Mouse (Mus musculus) limb, embryonic 10.5 days (tissue): ENCODE results near the gene Exosc6. TPM values are rescaled to one million over a fixed set of nuclear protein-coding genes. Genes with fewer than 3 reads are reported as not detected.
A peak's percentile ranks its signal among the peaks of the same experiment; 100 is the strongest.
"Not testable (repeated sequence)": the region's sequence is repeated elsewhere in the genome, so short reads cannot be mapped to it uniquely, and the experiment has no call there.

Source experiments
- DNase-seq: peaks from one replicate; pipeline ENCODE4 v3.0.0-alpha.2; 2017; ENCODE audit warnings: low spot score
- H3K27ac ChIP-seq: fragments of 300-500 bp; sonication (generic); 2 replicates; pipeline ENCODE4 v1.5.1; 2016; ENCODE audit warnings: mild to moderate bottlenecking
- H3K27me3 ChIP-seq: fragments of 300-500 bp; sonication (generic); 2 replicates; pipeline ENCODE4 v1.6.1; 2016; ENCODE audit warnings: low read depth, mild to moderate bottlenecking; ENCODE audit not compliant: poor library complexity, severe bottlenecking
- H3K36me3 ChIP-seq: fragments of 300-500 bp; sonication (generic); 2 replicates; pipeline ENCODE4 v1.6.1; 2016; ENCODE audit warnings: mild to moderate bottlenecking, moderate library complexity
- H3K4me1 ChIP-seq: fragments of 300-500 bp; sonication (generic); 2 replicates; pipeline ENCODE4 v1.6.1; 2016
- H3K4me3 ChIP-seq: fragments of 300-500 bp; sonication (generic); 2 replicates; pipeline ENCODE4 v1.5.1; 2016; ENCODE audit warnings: mild to moderate bottlenecking, moderate library complexity
- H3K9me3 ChIP-seq: fragments of 300-500 bp; sonication (generic); replicated peaks from 2 replicates; pipeline ENCODE4 v1.6.1; 2016; ENCODE audit warnings: mild to moderate bottlenecking
- WGBS: fragments of 180-500 bp; shearing (Covaris S2); methylation state at CpG from one replicate; pipeline ENCODE4 v1.1.7; 2016; 5-methylcytosine and 5-hydroxymethylcytosine counted together
- polyA plus RNA-seq: library from polyadenylated mRNA; unstranded; fragments of >200 nt; fragmentation: Nextera tagmentation; extraction: Ambion mirVana; gene quantifications from 2 replicates; pipeline ENCODE4 v1.2.1, GENCODE M21; 2016

Exosc6 gene
- 21.5 and 36.6 TPM in 2 replicates for polyA plus RNA-seq

DNA sequence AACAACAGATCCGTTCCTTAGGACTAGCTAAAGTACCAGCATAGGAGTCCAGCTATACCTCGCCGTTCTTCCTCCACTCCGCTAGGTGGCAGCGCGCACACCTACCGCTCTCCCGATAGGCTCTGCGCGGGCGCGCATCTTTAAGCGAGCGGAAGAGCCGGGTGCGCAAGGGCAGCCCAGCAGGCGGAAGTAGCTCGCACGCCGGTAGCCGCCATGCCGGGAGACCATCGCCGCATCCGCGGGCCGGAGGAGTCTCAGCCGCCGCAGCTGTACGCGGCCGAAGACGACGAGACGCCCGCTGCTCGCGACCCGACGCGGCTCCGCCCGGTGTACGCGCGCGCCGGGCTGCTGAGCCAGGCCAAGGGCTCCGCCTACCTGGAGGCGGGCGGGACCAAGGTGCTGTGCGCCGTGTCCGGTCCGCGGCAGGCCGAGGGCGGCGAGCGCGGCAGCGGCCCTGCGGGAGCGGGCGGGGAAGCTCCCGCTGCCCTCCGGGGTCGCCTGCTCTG is at the start of gene Exosc6:
Gene Exosc6 (plus strand): TSS at position 182 of the 506 bp plus-strand sequence.
- Histone ChIP-seq H3K27me3 (no peaks in the 10 kb centered on the region), H3K27ac (peak within 1 kb of the TSS; percentile 94), H3K9me3 (no peaks in the 10 kb centered on the region), H3K4me3 (peak within 1 kb of the TSS; percentile 98), H3K36me3 (peaks cover 75% of the 10 kb centered on the region), H3K4me1 (peaks cover 31% of the 10 kb centered on the region)
- peak; percentile 94 for DNase-seq
- WGBS: under 1% methylated on average over 68 of the region's 68 CpGs

DNA sequence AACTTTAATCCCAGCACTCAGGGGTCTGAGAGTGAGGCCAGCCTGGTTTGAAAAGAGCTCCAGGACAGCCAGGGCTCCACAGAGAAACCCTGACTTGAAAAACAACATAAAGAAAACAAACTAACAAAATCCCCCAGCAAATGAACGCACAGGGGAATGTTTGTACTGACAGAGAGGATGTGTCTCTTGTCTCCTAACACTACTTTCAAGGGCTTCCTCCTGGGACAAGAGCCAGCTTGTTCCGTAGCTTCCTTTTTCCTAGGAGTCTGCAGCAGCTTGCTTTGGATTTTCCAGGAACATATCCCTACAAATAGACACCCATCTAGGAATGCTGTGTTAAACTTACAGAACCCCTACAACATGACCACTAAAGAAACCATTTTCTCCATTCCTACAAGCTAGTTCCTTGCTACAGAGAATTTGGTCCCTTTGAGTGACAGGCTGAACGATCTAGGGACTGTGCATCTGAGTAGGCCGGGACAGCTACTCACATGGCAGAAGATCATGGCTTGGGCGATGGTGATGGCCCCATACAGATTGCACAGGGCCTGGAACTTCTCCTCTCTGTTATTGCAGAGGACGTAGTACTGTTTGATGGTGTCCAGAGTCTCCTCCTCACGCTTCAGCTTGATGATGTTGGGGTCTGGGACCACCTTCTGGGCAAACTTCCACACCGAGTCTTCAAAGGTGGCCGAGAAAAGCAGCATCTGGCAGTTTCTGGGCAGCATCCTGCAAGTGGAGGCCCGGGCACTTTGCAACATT is 45.7 kb upstream of the Exosc6 start:
- 92% methylated on average over 9 of the region's 10 CpGs for WGBS
- peaks cover 54% of the 10 kb centered on the region for H3K36me3 ChIP-seq
- not testable (repeated sequence) for DNase-seq, H3K27ac ChIP-seq, H3K9me3 ChIP-seq, H3K4me3 ChIP-seq, H3K27me3 ChIP-seq, H3K4me1 ChIP-seq

DNA sequence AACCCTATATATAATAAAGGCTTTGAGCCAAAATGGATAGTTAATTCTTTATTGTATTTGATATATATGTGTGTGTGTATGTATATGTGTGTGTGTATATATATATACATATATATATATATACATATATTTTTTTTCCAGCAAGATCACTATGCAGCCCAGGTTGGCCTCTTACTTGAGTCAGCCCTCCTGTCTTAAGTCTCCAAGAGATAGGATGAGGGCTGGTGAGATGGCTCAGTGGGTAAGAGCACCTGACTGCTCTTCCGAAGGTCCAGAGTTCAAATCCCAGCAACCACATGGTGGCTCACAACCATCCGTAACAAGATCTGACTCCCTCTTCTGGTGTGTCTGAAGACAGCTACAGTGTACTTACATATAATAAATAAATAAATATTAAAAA is 29.5 kb upstream of the Exosc6 start:
- H3K36me3 ChIP-seq, H3K9me3 ChIP-seq, H3K4me3 ChIP-seq, DNase-seq, H3K27me3 ChIP-seq, H3K4me1 ChIP-seq, H3K27ac ChIP-seq: not testable (repeated sequence)
- 95% methylated on average over 2 of the region's 2 CpGs for WGBS

- peak overlapping the region; percentile 72 for H3K4me3 ChIP-seq
Measured at GRCm38 (mm10) chr8:111027391-111027937, 28.7 kb upstream of the Exosc6 start.

GRCm38 (mm10) chr8:111029589-111029988 is 26.6 kb upstream of the Exosc6 start:
- H3K27me3 ChIP-seq: peaks cover 8% of the 10 kb centered on the region; the same call in 1 of the 2 replicates
- peaks cover 14% of the 10 kb centered on the region for H3K4me1 ChIP-seq
- no peak overlapping the region for H3K27ac ChIP-seq
- no peaks in the 10 kb centered on the region for H3K9me3 ChIP-seq
- no peak for DNase-seq
- no peaks in the 10 kb centered on the region for H3K36me3 ChIP-seq
- H3K4me3 ChIP-seq: no peak overlapping the region
- 56% methylated on average over 4 of the region's 4 CpGs for WGBS

More at GRCm38 (mm10) chr8:111027391-111027937, 28.7 kb upstream of the Exosc6 start:
- WGBS: under 1% methylated on average over 31 of the region's 31 CpGs
- H3K4me1 ChIP-seq: peaks cover 9% of the 10 kb centered on the region
- DNase-seq: peak; percentile 86
- H3K27me3 ChIP-seq: peaks cover 8% of the 10 kb centered on the region; the same call in 1 of the 2 replicates
- H3K36me3 ChIP-seq: no peaks in the 10 kb centered on the region
- no peaks in the 10 kb centered on the region for H3K9me3 ChIP-seq
- H3K27ac ChIP-seq: peak overlapping the region; percentile 84

GRCm38 (mm10) chr8:111030045-111030444 is 26.1 kb upstream of the Exosc6 start:
- WGBS: 83% methylated on average over 6 of the region's 6 CpGs
- no peak for DNase-seq

DNA sequence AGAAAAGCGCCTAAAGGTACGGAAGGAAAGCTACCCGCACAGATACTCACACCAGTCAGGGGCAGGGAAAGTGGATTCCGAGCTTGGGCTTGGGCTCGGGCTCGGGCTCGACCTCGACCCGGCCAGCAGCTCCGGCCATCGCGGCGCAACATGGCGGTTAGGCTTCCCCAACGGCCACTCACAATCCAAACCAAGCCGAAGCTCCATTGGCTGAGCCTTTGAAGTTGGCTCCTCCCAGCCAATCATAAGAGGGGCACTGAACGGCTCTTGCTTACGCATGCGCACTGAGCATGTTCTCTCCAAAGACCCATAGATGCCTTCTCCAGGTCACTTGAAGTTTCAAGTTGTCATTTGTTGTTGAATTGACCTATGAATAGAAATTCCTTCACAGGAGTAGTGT is 24.6 kb upstream of the Exosc6 start, which contains the start of gene Ddx19b:
Gene Ddx19b (minus strand): TSS at position 180 of the 400 bp plus-strand sequence.
- peaks cover 14% of the 10 kb centered on the region for H3K36me3 ChIP-seq
- 96% methylated on average over 19 of the region's 19 CpGs for WGBS
- H3K4me1 ChIP-seq: peaks cover 25% of the 10 kb centered on the region
- peaks cover 8% of the 10 kb centered on the region; the same call in 1 of the 2 replicates for H3K27me3 ChIP-seq
- H3K4me3 ChIP-seq: no peak within 1 kb of the TSS
- DNase-seq: no peak
- H3K9me3 ChIP-seq: no peaks in the 10 kb centered on the region
- no peak within 1 kb of the TSS for H3K27ac ChIP-seq

More at GRCm38 (mm10) chr8:111030045-111030444, 26.1 kb upstream of the Exosc6 start:
- Histone ChIP-seq H3K27me3 (peaks cover 8% of the 10 kb centered on the region; the same call in 1 of the 2 replicates), H3K4me1 (peaks cover 18% of the 10 kb centered on the region), H3K4me3 (no peak overlapping the region), H3K27ac (no peak overlapping the region), H3K9me3 (no peaks in the 10 kb centered on the region), H3K36me3 (no peaks in the 10 kb centered on the region)

GRCm38 (mm10) chr8:111032916-111033315 is 23.2 kb upstream of the Exosc6 start, which contains the start of gene Aars:
Gene Aars (plus strand): TSS chr8:111033144.
- Histone ChIP-seq H3K27me3 (peaks cover 8% of the 10 kb centered on the region; the same call in 1 of the 2 replicates), H3K27ac (peak within 1 kb of the TSS; percentile 94), H3K4me3 (peak within 1 kb of the TSS; percentile 86), H3K4me1 (peaks cover 16% of the 10 kb centered on the region), H3K36me3 (peaks cover 28% of the 10 kb centered on the region), H3K9me3 (no peaks in the 10 kb centered on the region)
- no peak for DNase-seq
- WGBS: 96% methylated on average over 7 of the region's 7 CpGs

DNA sequence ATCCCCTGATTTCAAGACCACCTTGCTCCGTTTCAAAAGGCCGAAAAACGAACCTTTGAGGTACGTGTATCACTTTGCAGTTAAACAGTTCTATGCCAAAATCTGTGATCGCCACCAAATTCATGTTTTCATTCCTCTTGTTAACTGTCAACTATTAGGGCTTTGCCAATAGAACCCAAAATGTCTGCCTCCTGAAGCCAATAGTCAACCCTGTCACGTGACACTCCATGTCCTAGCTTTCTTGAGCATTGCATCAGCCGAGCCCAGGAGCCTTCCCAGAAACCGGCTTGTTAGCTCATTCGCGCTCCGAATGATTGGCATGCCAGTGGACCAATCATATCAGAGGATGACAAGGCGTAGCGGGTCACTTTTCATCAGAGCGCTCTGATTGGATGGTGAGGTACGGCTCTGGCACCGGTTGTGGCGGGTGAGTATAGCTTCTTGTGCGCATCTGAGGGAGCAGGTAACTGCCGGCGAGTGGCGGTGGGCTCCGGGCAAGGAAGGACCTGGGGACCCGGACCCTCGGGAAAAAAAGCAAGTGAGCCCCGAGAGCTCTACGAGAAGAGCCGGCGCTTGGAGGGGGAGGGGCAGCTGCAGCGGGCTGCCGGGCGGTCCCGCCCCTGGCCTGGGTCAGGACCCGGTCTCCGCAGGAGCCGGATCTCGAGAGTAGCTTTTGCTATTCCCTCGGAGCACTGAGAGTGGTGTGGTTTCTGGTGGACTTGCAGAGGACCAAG is 22.5 kb upstream of the Exosc6 start:
- Histone ChIP-seq H3K36me3 (peaks cover 35% of the 10 kb centered on the region), H3K27me3 (peaks cover 8% of the 10 kb centered on the region; the same call in 1 of the 2 replicates), H3K27ac (peak overlapping the region; percentile 94), H3K4me1 (peaks cover 16% of the 10 kb centered on the region), H3K4me3 (peak overlapping the region; percentile 86), H3K9me3 (no peaks in the 10 kb centered on the region)
- 7% methylated on average over 37 of the region's 37 CpGs for WGBS
- DNase-seq: peak; percentile 92

GRCm38 (mm10) chr8:111034276-111034675 is 21.9 kb upstream of the Exosc6 start:
- Histone ChIP-seq H3K36me3 (peaks cover 41% of the 10 kb centered on the region), H3K9me3 (no peaks in the 10 kb centered on the region), H3K4me1 (peaks cover 16% of the 10 kb centered on the region), H3K27ac (peak overlapping the region; percentile 94), H3K4me3 (peak overlapping the region; percentile 86), H3K27me3 (peaks cover 8% of the 10 kb centered on the region; the same call in 1 of the 2 replicates)
- 23% methylated on average over 12 of the region's 12 CpGs for WGBS
- peak; percentile 53 for DNase-seq

- H3K9me3 ChIP-seq: no peaks in the 10 kb centered on the region
- no peak overlapping the region for H3K4me3 ChIP-seq
- H3K4me1 ChIP-seq: peaks cover 16% of the 10 kb centered on the region
- DNase-seq: no peak
- H3K36me3 ChIP-seq: peaks cover 65% of the 10 kb centered on the region
- H3K27me3 ChIP-seq: peaks cover 7% of the 10 kb centered on the region; the same call in 1 of the 2 replicates
- H3K27ac ChIP-seq: no peak overlapping the region
- WGBS: 96% methylated on average over 15 of the region's 15 CpGs
Measured at GRCm38 (mm10) chr8:111036591-111036990, 19.5 kb upstream of the Exosc6 start.

DNA sequence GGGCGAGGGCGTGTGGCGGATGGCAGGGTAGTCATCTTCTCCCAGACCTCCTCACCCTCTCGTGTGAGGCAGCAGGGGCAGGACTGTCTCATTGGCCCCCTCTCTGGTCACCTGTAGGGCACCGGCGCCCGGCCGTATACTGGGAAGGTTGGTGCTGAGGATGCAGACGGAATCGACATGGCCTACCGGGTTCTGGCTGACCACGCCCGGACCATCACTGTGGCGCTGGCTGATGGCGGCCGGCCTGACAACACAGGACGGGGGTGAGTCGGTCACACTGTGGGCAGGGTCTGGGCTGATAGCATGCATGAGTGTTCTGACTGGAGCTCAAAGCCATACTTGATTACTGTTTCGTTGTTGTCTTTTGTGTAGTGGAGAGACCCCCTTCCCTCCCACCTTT is 13.6 kb upstream of the Exosc6 start:
- Histone ChIP-seq H3K4me3 (no peak overlapping the region), H3K27ac (no peak overlapping the region), H3K9me3 (no peaks in the 10 kb centered on the region), H3K36me3 (peaks cover 100% of the 10 kb centered on the region), H3K27me3 (no peaks in the 10 kb centered on the region), H3K4me1 (no peaks in the 10 kb centered on the region)
- DNase-seq: no peak
- WGBS: 96% methylated on average over 19 of the region's 19 CpGs
